Mouse (Mus musculus): ENCODE results near the gene Prkra. TPM values are rescaled to one million over a fixed set of nuclear protein-coding genes. Genes with fewer than 3 reads are reported as not detected.

The Prkra gene
- total and polyA plus RNA-seq, 2 experiments from 2014 or later, result 97.5 to 113 TPM

DNA sequence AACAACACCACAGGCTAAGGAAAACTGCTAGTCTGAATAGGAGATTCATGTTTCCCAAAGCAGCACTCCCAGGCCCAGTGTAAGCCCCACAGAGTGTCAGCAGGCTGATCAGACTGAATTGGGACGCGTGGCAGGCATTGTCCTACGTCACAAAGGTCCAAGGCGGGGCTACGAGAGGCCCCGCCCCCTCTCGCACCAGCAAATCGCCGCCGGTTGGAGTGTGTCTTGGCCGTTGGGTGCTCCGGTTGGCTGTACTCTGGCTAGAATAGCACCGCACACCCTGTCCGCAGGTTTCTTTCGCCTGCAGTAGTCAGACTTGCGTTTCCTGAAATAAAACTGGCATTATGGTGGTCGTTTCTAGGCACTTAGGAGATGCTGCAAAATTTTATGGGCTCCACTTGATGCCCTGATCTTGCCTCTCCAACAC lies 25.2 kb upstream of the Prkra start, which contains the start of gene Fkbp7:
TSS of gene Fkbp7 (minus strand) at position 151 of the 427 bp plus-strand sequence.
- DNase-seq (peak; percentile 95), ATAC-seq (peak; percentile 93)
- Histone ChIP-seq H3K4me1 (ENCODE audit: insufficient read depth) (peaks cover 19% of the 10 kb centered on the region), H3K9me3 (ENCODE audit: low read length) (no peaks in the 10 kb centered on the region), H3K9ac (peak within 1 kb of the TSS; percentile 56), H3K36me3 (ENCODE audit: insufficient read depth) (no peaks in the 10 kb centered on the region), H3K4me2 (ENCODE audit: low read depth) (peak within 1 kb of the TSS; percentile 63), H3K27ac (ENCODE audit: low read depth, low read length) (peak within 1 kb of the TSS; percentile 51), H3K27me3 (ENCODE audit: insufficient read depth, low read length) (no peaks in the 10 kb centered on the region), H3K4me3 (ENCODE audit: low read depth, low read length) (peak within 1 kb of the TSS; percentile 43)
- under 1% methylated on average over 17 of the region's 17 CpGs for WGBS
- peak; percentile 8; the same call in 1 of the 2 replicates for TF ChIP-seq CTCF (IDR thresholded peaks at IDR 0.05; ENCODE audit: low read depth)

DNA sequence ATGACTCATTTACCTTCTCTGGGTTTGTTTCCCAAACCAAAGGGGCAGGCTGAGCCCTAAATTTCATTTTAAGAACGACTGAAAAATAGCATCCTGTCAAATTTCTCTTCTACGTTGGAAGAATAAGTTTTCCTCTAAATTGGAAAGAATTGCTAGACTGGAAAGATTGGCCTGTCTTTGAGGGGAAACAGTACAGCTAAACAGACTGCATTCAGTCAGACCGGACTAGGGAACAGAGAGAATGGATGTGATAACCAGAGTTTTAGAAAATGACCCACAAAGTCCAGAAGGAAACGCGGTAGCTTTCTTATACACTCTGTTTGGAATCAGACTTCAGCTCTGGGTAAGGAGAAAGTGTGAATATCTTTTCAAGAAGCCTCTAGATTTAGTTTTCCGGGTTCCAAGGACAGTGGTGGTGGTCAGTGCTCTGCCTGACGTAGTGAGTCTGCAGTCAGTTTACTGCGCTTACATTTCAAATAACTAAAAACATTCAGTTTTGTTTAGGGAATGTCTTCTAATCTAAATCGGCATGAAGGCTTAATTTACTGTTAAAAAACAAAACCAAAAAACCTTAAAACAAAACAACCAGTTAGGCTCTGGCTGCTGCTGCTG lies 24.4 kb upstream of the Prkra start:
- DNase-seq, result peak; percentile 35
- 21% methylated on average over 9 of the region's 9 CpGs for WGBS
- Histone ChIP-seq H3K9ac (peak overlapping the region; percentile 56), H3K27me3 (ENCODE audit: insufficient read depth, low read length) (no peaks in the 10 kb centered on the region), H3K9me3 (ENCODE audit: low read length) (no peaks in the 10 kb centered on the region), H3K36me3 (ENCODE audit: insufficient read depth) (no peaks in the 10 kb centered on the region), H3K27ac (ENCODE audit: low read depth, low read length) (peak overlapping the region; percentile 51), H3K4me3 (ENCODE audit: low read depth, low read length) (peak overlapping the region; percentile 43), H3K4me1 (ENCODE audit: insufficient read depth) (peaks cover 19% of the 10 kb centered on the region), H3K4me2 (ENCODE audit: low read depth) (peak overlapping the region; percentile 63)
- TF ChIP-seq CTCF (IDR thresholded peaks at IDR 0.05; ENCODE audit: low read depth), result no peak
- no peak for ATAC-seq

DNA sequence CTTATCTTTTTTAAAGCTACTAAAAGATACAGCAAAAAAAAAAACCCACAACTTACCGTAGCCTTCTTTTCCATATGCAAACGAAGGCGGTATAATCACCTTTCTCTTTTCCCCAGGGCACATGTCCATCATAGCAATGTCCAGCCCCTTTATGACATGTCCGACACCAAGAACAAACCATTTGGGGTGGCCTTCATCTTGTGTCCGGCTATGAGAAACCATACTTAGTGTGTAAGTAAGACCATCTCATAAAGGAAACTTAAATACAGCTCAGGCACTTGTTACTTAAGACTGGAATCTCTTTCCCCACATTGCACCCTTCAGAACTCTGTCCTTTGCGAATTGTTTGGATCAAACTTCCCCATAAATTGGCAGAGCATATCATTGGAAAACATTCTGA lies 23.8 kb upstream of the Prkra start:
- no peak overlapping the region for H3K27ac ChIP-seq (ENCODE audit: low read depth, low read length)
- no peak for ATAC-seq
- no peaks in the 10 kb centered on the region for H3K27me3 ChIP-seq (ENCODE audit: insufficient read depth, low read length)
- H3K9me3 ChIP-seq (ENCODE audit: low read length), result no peaks in the 10 kb centered on the region
- peak overlapping the region; percentile 56; the same call in 1 of the 2 replicates for H3K9ac ChIP-seq
- H3K4me2 ChIP-seq (ENCODE audit: low read depth), result peak overlapping the region; percentile 63
- peak overlapping the region; percentile 43 for H3K4me3 ChIP-seq (ENCODE audit: low read depth, low read length)
- peaks cover 17% of the 10 kb centered on the region for H3K4me1 ChIP-seq (ENCODE audit: insufficient read depth)
- DNase-seq, result no peak
- H3K36me3 ChIP-seq (ENCODE audit: insufficient read depth), result no peaks in the 10 kb centered on the region
- WGBS, result 79% methylated on average over 6 of the region's 6 CpGs
- no peak for TF ChIP-seq CTCF (IDR thresholded peaks at IDR 0.05; ENCODE audit: low read depth)

DNA sequence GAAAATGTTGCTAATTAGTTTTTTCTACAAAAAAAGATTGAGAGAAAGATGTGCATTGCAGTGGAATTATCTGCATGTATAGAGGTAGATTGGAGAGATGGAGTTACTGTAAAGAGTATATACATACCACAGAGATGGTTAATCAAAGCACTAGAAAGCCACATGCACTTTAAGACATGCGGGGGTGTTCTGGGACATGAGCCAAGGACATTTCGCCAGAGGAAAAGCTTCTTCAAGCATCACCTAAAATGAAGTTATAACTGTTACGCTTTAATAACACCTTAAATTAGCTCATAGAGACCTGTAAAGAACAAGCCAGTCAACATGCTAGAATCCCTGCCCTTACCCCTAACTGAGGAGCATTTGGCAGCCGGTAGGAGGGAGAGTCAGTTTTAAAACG lies 19.4 kb upstream of the Prkra start:
- H3K36me3 ChIP-seq (ENCODE audit: insufficient read depth), result no peaks in the 10 kb centered on the region
- H3K9me3 ChIP-seq (ENCODE audit: low read length), result no peaks in the 10 kb centered on the region
- no peak overlapping the region for H3K9ac ChIP-seq
- H3K4me3 ChIP-seq (ENCODE audit: low read depth, low read length), result no peak overlapping the region
- H3K4me1 ChIP-seq (ENCODE audit: insufficient read depth), result peaks cover 4% of the 10 kb centered on the region; the same call in 1 of the 2 replicates
- DNase-seq, result no peak
- no peak overlapping the region for H3K4me2 ChIP-seq (ENCODE audit: low read depth)
- H3K27ac ChIP-seq (ENCODE audit: low read depth, low read length), result no peak overlapping the region
- TF ChIP-seq CTCF (IDR thresholded peaks at IDR 0.05; ENCODE audit: low read depth), result no peak
- ATAC-seq, result no peak
- 77% methylated on average over 5 of the region's 5 CpGs for WGBS
- H3K27me3 ChIP-seq (ENCODE audit: insufficient read depth, low read length), result no peaks in the 10 kb centered on the region

DNA sequence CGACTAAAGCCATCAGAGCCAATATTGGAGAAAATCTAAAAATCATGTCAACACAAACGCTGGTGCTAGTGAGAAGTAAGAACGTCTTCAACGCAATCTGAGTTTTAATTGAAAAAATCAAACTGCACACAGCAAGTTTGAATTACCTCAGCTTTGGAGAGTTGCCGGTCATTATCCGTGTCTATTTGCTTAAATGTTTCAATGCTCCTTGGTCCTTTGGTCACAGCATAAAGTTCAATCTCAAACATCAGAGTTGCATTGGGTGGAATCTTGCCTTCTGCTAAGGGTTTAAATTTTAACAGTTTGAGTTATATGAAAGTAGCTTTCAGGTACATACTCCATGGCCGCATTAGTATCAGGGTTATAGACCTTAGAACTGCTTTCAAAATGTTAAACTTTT lies 17.7 kb upstream of the Prkra start:
- H3K4me3 ChIP-seq (ENCODE audit: low read depth, low read length), result no peak overlapping the region
- TF ChIP-seq CTCF (IDR thresholded peaks at IDR 0.05; ENCODE audit: low read depth), result no peak
- ATAC-seq (no peak), DNase-seq (no peak)
- H3K4me1 ChIP-seq (ENCODE audit: insufficient read depth), result no peaks in the 10 kb centered on the region
- H3K27me3 ChIP-seq (ENCODE audit: insufficient read depth, low read length), result no peaks in the 10 kb centered on the region
- WGBS, result 95% methylated on average over 7 of the region's 7 CpGs
- H3K36me3 ChIP-seq (ENCODE audit: insufficient read depth), result no peaks in the 10 kb centered on the region
- no peaks in the 10 kb centered on the region for H3K9me3 ChIP-seq (ENCODE audit: low read length)
- no peak overlapping the region for H3K9ac ChIP-seq
- no peak overlapping the region for H3K4me2 ChIP-seq (ENCODE audit: low read depth)
- H3K27ac ChIP-seq (ENCODE audit: low read depth, low read length), result no peak overlapping the region

DNA sequence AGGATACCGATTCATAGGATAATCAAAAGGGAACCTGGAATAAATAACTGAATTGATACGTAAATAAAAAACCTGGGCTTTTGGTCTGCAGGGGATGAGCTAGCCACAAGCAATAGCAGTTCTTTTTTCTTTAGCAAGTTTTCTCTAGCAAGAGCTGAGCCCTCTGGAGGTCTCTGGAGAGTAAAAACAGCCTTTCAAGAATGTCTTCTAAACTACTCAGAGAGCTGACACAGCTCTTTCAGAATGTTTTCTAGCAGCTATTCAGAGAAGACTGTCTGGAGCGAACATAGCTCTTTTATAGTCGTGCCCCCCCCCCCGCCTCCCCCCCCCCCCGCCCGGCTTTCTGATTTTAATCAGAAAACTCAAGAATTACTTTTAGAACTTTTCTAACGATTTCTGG lies 11.6 kb upstream of the Prkra start:
- ATAC-seq (no peak), DNase-seq (no peak)
- Histone ChIP-seq H3K4me3 (ENCODE audit: low read depth, low read length) (no peak overlapping the region), H3K27me3 (ENCODE audit: insufficient read depth, low read length) (no peaks in the 10 kb centered on the region), H3K9ac (no peak overlapping the region), H3K4me2 (ENCODE audit: low read depth) (no peak overlapping the region), H3K4me1 (ENCODE audit: insufficient read depth) (no peaks in the 10 kb centered on the region), H3K27ac (ENCODE audit: low read depth, low read length) (no peak overlapping the region), H3K9me3 (ENCODE audit: low read length) (no peaks in the 10 kb centered on the region), H3K36me3 (ENCODE audit: insufficient read depth) (no peaks in the 10 kb centered on the region)
- 42% methylated on average over 7 of the region's 8 CpGs for WGBS
- TF ChIP-seq CTCF (IDR thresholded peaks at IDR 0.05; ENCODE audit: low read depth), result no peak

DNA sequence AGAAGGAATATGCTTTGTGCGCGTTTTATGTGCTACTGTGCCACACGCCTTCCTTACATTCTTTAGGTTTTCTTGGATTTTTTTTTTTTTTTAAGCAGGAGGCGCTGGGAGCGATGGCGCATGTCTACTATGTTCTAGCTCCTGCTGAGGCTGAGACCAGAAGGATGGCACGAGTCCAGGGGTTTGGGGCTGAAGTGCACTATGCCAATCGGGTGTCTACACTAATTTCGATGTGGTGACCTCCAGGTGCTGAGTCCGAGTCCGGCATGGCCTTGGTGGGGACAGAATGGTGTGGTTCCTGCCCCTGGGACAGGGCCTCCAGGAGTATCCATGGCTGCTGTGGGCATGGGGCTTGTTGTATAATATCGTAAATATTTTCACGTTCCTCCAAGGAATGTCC lies 10.7 kb upstream of the Prkra start:
- Histone ChIP-seq H3K4me2 (ENCODE audit: low read depth) (no peak overlapping the region), H3K9me3 (ENCODE audit: low read length) (no peaks in the 10 kb centered on the region), H3K27ac (ENCODE audit: low read depth, low read length) (no peak overlapping the region), H3K36me3 (ENCODE audit: insufficient read depth) (no peaks in the 10 kb centered on the region), H3K27me3 (ENCODE audit: insufficient read depth, low read length) (no peaks in the 10 kb centered on the region), H3K4me1 (ENCODE audit: insufficient read depth) (no peaks in the 10 kb centered on the region), H3K4me3 (ENCODE audit: low read depth, low read length) (no peak overlapping the region), H3K9ac (no peak overlapping the region)
- no peak for TF ChIP-seq CTCF (IDR thresholded peaks at IDR 0.05; ENCODE audit: low read depth)
- DNase-seq, result no peak
- no peak for ATAC-seq
- WGBS, result 79% methylated on average over 13 of the region's 13 CpGs

Measured in forebrain, postnatal 0 days (tissue).